Mouse (Mus musculus): ENCODE data around the gene Auts2. TPM values are rescaled to one million over a fixed set of nuclear protein-coding genes. Genes with fewer than 3 reads are reported as not detected.

Gene Auts2
- total and polyA plus RNA-seq, 2 experiments from 2014 or later = 35.2 to 57.5 TPM

DNA sequence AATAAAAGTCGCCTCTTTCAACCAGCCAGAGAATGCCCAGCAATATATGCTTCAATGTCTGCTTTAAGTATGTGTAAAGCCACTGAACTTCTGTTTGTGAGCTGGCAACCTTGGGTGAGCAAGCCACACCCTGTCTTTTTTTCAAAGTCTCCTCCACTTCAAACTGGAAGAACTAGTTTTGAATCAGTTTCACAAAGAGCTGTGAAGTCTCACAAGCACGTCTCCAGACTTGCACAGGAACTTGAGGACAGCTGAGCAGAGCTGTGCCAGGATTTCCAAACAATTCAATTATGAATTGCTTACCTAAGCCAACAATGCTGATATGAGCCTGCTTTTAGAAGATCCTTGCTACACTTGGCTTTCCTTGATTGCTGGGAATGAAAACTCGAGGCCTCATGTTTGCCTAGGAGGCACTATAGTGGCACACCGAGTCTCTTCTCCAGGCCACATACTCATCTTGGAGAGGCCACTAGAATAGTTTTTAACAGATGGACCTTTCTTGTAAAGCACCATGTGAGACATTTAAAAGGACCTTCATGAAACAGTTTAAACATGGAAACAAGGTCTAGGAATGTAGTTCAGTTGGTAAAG is 645.0 kb downstream of the Auts2 start:
- Histone ChIP-seq H3K27ac (ENCODE audit: low read depth, low read length) (no peak overlapping the region), H3K9ac (replicated peaks; ENCODE audit: low read length, poor library complexity, severe bottlenecking) (no peak overlapping the region), H3K4me1 (ENCODE audit: insufficient read depth, low read length) (no peaks in the 10 kb centered on the region), H3K4me3 (ENCODE audit: low read depth, low read length) (no peak overlapping the region), H3K9me3 (ENCODE audit: low read length) (no peaks in the 10 kb centered on the region), H3K27me3 (ENCODE audit: insufficient read depth, low read length) (no peaks in the 10 kb centered on the region), H3K4me2 (ENCODE audit: low read depth, low read length, poor library complexity, severe bottlenecking) (no peak overlapping the region), H3K36me3 (ENCODE audit: insufficient read depth, low read length) (no peaks in the 10 kb centered on the region)
- DNase-seq (ENCODE audit: low spot score) = no peak
- TF ChIP-seq CTCF (IDR thresholded peaks at IDR 0.05) = no peak
- 83% methylated on average over 4 of the region's 4 CpGs for WGBS
- ATAC-seq (ENCODE audit: low FRiP score) = no peak

DNA sequence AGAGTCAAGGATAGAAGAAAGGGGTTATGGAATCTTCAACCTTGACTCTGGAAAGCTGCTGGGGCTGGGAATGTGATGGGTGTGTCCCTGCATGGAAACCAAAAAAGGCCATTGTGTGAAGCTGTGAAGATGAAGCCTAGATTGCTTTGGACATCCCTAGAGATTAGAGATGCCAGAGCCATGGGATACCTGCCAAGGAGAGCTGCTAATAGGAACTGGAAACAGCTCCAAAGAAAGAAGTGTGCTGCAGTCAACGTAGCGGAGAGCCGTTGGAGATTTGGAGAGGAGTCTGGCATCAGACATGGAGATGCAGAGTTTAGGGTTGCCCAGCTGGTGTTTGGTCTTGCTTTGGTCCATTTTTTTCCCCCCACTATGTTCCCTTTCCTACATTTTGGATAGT is 656.5 kb downstream of the Auts2 start:
- Histone ChIP-seq H3K4me2 (ENCODE audit: low read depth, low read length, poor library complexity, severe bottlenecking) (no peak overlapping the region), H3K9ac (replicated peaks; ENCODE audit: low read length, poor library complexity, severe bottlenecking) (no peak overlapping the region), H3K4me1 (ENCODE audit: insufficient read depth, low read length) (no peaks in the 10 kb centered on the region), H3K9me3 (ENCODE audit: low read length) (no peaks in the 10 kb centered on the region), H3K27ac (ENCODE audit: low read depth, low read length) (no peak overlapping the region), H3K4me3 (ENCODE audit: low read depth, low read length) (no peak overlapping the region), H3K36me3 (ENCODE audit: insufficient read depth, low read length) (no peaks in the 10 kb centered on the region), H3K27me3 (ENCODE audit: insufficient read depth, low read length) (no peaks in the 10 kb centered on the region)
- TF ChIP-seq CTCF (IDR thresholded peaks at IDR 0.05) = no peak
- 82% methylated on average over 3 of the region's 3 CpGs for WGBS
- DNase-seq (ENCODE audit: low spot score) = no peak
- ATAC-seq (ENCODE audit: low FRiP score) = no peak

DNA sequence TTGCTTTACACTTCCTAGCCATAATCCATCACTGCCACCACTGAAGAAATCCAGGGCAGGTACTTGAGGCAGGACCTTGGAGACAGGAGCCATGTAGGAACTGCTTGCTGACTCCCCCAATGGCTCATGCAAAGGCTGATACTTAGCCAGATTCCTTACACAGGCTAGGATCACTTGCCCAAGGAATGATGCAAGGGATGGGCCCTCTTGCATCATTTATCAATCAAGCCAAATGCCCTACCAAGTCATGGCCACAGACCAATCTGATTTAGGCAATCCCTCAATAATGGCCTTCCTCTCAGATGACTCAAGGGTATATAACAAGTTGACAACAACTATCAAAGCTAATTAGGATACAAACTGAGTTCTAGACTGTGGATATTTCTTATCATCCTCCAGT is 666.6 kb downstream of the Auts2 start:
- DNase-seq (ENCODE audit: low spot score) = no peak
- no peak for ATAC-seq (ENCODE audit: low FRiP score)
- Histone ChIP-seq H3K4me1 (ENCODE audit: insufficient read depth, low read length) (no peaks in the 10 kb centered on the region), H3K4me2 (ENCODE audit: low read depth, low read length, poor library complexity, severe bottlenecking) (no peak overlapping the region), H3K9me3 (ENCODE audit: low read length) (no peaks in the 10 kb centered on the region), H3K9ac (replicated peaks; ENCODE audit: low read length, poor library complexity, severe bottlenecking) (no peak overlapping the region), H3K27ac (ENCODE audit: low read depth, low read length) (no peak overlapping the region), H3K36me3 (ENCODE audit: insufficient read depth, low read length) (no peaks in the 10 kb centered on the region), H3K4me3 (ENCODE audit: low read depth, low read length) (no peak overlapping the region), H3K27me3 (ENCODE audit: insufficient read depth, low read length) (no peaks in the 10 kb centered on the region)
- no peak for TF ChIP-seq CTCF (IDR thresholded peaks at IDR 0.05)

DNA sequence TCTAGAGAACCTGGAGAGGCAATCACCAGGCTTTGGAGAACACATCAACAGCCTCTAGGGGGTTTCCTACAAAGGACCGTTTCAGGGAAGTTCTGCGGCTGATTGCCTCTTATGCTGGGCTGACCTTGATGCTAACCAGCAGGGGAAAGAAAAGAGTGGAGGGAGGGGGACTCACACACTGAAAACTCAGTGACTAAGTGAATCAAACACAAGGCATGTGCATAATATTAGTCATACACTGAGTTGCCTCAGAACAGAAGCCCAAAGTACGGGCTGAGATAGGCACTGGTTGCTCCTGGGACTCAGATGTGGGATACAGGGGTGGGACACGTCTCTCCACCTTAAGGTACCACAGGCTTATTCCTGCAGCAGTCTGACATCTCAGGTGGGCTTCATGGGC is 667.2 kb downstream of the Auts2 start:
- TF ChIP-seq CTCF (IDR thresholded peaks at IDR 0.05) = no peak

DNA sequence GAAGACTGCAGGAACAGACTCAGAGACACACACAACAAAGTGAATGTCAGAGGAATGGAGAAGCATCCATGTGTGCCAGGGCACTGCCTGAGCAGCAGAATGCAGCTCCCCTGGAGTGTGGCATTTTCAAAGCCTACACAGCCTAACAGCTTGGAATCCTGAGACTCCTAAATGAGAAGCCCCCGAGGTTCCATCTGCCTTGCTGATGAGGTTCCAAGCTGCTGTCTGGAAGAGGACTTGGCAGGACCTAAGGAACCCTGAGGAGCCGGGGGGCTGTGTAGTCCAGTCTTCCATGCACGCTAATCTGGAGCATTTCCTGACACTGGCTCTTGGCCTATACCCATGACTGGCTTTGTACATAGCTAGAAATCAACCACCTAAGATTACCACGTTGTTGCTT is 670.0 kb downstream of the Auts2 start:
- H3K27me3 ChIP-seq (ENCODE audit: insufficient read depth, low read length) = no peaks in the 10 kb centered on the region
- WGBS = 69% methylated on average over 4 of the region's 4 CpGs
- H3K27ac ChIP-seq (ENCODE audit: low read depth, low read length) = no peak overlapping the region
- H3K4me3 ChIP-seq (ENCODE audit: low read depth, low read length) = no peak overlapping the region
- no peaks in the 10 kb centered on the region for H3K4me1 ChIP-seq (ENCODE audit: insufficient read depth, low read length)
- no peak overlapping the region for H3K4me2 ChIP-seq (ENCODE audit: low read depth, low read length, poor library complexity, severe bottlenecking)
- DNase-seq (ENCODE audit: low spot score) = peak; percentile 74
- no peak for TF ChIP-seq CTCF (IDR thresholded peaks at IDR 0.05)
- H3K9ac ChIP-seq (replicated peaks; ENCODE audit: low read length, poor library complexity, severe bottlenecking) = no peak overlapping the region
- no peaks in the 10 kb centered on the region for H3K9me3 ChIP-seq (ENCODE audit: low read length)
- no peak for ATAC-seq (ENCODE audit: low FRiP score)
- H3K36me3 ChIP-seq (ENCODE audit: insufficient read depth, low read length) = no peaks in the 10 kb centered on the region

More for the DNA sequence above, 667.2 kb downstream of the Auts2 start:
- Histone ChIP-seq H3K36me3 (ENCODE audit: insufficient read depth, low read length) (no peaks in the 10 kb centered on the region), H3K4me2 (ENCODE audit: low read depth, low read length, poor library complexity, severe bottlenecking) (no peak overlapping the region), H3K9ac (replicated peaks; ENCODE audit: low read length, poor library complexity, severe bottlenecking) (no peak overlapping the region), H3K9me3 (ENCODE audit: low read length) (no peaks in the 10 kb centered on the region), H3K4me1 (ENCODE audit: insufficient read depth, low read length) (no peaks in the 10 kb centered on the region), H3K4me3 (ENCODE audit: low read depth, low read length) (no peak overlapping the region), H3K27me3 (ENCODE audit: insufficient read depth, low read length) (no peaks in the 10 kb centered on the region), H3K27ac (ENCODE audit: low read depth, low read length) (no peak overlapping the region)
- DNase-seq (ENCODE audit: low spot score) = no peak
- 89% methylated on average over 4 of the region's 4 CpGs for WGBS
- ATAC-seq (ENCODE audit: low FRiP score) = no peak

DNA sequence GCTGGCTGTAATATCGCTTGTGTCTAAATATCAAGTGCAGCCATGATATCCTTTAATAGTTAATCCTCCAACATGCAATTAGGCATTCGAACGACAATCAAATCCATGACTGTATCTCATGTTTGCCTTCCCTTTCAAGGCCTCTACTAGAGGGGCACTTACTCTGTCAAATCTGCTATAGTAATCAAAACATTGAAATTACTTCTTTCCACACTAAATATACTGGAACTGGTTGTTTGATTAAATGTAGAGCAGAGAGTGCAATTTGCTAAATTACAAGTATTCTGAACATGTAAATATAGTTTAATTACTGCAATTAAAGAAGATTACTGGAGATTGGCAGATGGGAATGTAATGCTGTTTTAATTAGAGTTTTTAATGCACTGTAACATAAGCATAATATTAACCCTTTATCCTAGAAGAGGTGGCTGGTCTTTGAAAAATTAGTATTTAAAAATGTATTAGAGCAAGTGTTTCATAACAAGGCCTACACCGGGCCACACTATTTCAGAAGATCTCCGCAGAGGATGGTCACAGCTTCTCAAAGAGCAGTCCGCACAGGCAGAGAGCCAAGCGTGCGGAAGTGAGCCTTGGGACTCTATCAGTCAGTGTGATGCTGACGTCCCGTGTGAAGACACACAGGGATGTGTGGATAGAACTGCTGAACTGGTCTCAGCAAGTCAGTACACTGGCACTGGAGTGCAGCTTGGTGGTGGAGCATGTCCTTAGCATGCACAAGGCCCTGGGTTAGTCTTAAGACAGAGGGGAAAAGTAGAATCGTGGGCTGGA is 673.2 kb downstream of the Auts2 start:
- DNase-seq (ENCODE audit: low spot score) (no peak), ATAC-seq (ENCODE audit: low FRiP score) (no peak)
- no peak overlapping the region for H3K4me3 ChIP-seq (ENCODE audit: low read depth, low read length)

More for the DNA sequence above, 673.2 kb downstream of the Auts2 start:
- Histone ChIP-seq H3K4me2 (ENCODE audit: low read depth, low read length, poor library complexity, severe bottlenecking) (no peak overlapping the region), H3K9me3 (ENCODE audit: low read length) (no peaks in the 10 kb centered on the region), H3K27me3 (ENCODE audit: insufficient read depth, low read length) (no peaks in the 10 kb centered on the region), H3K9ac (replicated peaks; ENCODE audit: low read length, poor library complexity, severe bottlenecking) (no peak overlapping the region), H3K27ac (ENCODE audit: low read depth, low read length) (no peak overlapping the region), H3K4me1 (ENCODE audit: insufficient read depth, low read length) (peaks cover 2% of the 10 kb centered on the region; the same call in 1 of the 2 replicates), H3K36me3 (ENCODE audit: insufficient read depth, low read length) (no peaks in the 10 kb centered on the region)
- 79% methylated on average over 11 of the region's 11 CpGs for WGBS
- no peak for TF ChIP-seq CTCF (IDR thresholded peaks at IDR 0.05)

Measured in midbrain, postnatal 0 days (tissue).